Mouse (Mus musculus) embryo, embryonic 11 days (tissue): ENCODE results near the gene Thap11.
"Not testable (repeated sequence)": the region's sequence is repeated elsewhere in the genome, so short reads cannot be mapped to it uniquely, and the experiment has no call there.

Experiments
- DNase-seq: peaks from one replicate; pipeline ENCODE4 v3.0.0-alpha.2; 2015

Gene Thap11

DNA sequence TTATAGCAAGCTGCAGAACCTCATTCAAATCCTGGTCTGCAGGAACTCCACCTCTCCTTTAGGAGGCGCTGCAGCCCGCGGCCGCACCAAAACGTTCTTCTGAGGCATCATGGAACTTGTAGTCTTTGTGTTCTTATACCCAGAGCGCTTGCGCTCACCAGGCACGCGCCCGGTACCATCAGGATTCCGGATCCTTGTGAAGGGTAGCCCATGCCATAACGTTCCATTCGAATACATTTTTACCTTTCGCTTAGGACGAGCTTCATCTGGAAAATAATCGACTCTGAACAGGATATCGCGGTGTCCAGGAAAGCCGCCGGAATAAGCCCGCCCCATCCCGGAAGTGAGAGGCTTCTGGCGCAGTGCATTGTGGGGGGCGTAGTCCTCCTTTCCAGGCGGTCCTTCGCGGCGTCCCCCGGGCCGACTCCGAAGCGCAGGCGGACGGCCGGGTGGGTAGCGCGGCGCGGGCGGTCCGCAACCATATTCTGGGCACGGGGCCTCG is at the start of gene Thap11:
Thap11 (plus strand) TSS at position 418 of the 502 bp plus-strand sequence.
- peak; percentile 96 for DNase-seq

DNA sequence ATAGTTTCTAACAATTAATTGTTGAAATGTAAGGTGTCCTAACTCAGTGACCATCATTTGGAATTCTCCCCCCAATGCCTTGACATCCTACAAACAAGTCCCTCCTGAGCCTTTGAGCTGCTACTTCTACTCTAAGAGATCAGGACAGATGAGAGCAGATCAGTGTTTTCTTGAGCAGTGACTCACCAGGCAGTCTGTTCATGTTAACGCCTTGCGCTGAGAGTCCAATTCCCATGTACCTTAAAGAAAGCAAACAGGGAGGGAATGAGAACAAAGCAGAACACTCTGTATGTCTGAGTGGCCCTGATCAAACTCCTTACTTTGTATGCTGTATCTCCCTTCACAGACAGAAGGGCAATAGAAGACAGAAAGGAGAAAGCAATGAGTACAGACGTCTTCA is 49.6 kb upstream of the Thap11 start:
- DNase-seq, result no peak

- no peak for DNase-seq
These were observed 49.0 kb upstream of the Thap11 start for GRCm38 (mm10) chr8:105805964-105806363.

DNA sequence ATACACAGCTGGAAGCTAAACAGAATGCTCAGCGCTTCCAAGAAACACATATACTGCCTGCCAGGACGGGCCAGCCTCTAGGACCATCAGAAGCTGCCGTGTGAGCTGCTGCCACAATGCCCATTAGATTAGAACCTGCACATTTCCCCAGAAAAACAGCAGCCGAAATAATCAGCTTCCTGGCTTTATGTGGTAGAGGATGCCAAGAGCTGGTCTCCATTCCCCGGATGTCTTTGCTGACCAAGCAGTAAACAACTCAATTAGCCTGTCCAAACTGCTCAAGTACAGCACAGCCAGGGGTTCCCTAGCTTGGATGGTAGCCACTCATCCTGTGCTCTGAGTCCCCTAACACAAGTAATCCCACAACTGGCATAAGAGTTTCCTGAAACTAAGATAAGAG is 47.2 kb upstream of the Thap11 start:
- no peak for DNase-seq

- DNase-seq, result no peak
These were observed 46.5 kb upstream of the Thap11 start for GRCm38 (mm10) chr8:105808480-105808879.

GRCm38 (mm10) chr8:105810245-105810786 is 44.6 kb upstream of the Thap11 start:
- DNase-seq, result no peak

- no peak for DNase-seq
These were observed 43.9 kb upstream of the Thap11 start for GRCm38 (mm10) chr8:105811061-105811460.

GRCm38 (mm10) chr8:105811543-105811942 is 43.4 kb upstream of the Thap11 start:
- no peak for DNase-seq

GRCm38 (mm10) chr8:105812511-105812910 is 42.4 kb upstream of the Thap11 start:
- DNase-seq, result no peak

- no peak for DNase-seq
These were observed 41.7 kb upstream of the Thap11 start for GRCm38 (mm10) chr8:105813241-105813640.

DNA sequence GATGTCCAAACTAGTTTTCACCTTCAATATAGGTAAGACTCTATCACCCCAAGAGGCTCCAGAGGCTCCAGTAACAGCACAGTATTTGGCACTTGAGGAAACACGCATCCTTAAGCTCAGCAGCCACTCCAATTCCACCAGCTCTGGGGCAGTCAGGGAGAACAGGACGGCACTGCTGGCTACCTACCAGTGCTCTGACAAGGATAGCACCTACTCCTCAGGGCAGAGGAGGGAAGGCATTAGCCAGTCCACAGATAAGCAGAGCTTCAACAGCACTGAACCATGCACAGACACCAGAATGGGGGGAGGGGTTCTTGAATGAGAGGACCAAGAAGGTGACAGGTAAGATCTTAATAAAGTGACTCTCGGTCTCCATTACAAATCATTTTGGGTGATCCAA is 35.3 kb upstream of the Thap11 start:
- no peak for DNase-seq

DNA sequence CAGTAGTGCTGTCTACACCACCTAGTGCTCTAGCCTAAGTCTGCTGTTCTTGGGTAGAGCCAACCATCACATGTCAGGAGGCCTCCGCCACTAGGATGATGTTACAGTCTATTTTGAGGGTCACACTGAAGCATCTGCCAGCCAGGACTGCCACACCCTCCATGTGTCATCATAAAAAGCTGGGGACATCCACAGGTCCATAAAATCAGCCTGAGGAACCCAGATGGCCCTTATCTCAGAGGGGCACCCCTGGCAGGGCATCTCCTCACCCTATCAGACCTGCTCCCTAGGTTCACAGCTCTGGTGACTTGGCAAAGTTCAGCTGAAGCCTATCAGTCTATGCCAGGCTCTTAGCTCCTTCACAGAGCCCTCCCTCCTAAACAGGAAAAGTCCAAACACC is 34.0 kb upstream of the Thap11 start:
- no peak for DNase-seq

- no peak for DNase-seq
These were observed 29.4 kb upstream of the Thap11 start for GRCm38 (mm10) chr8:105825506-105825905.

- DNase-seq, result no peak
These were observed 28.6 kb upstream of the Thap11 start for GRCm38 (mm10) chr8:105826379-105826778.

- DNase-seq, result peak; percentile 98
These were observed 27.8 kb upstream of the Thap11 start, which contains the start of the genes Ranbp10 and Tsnaxip1 for GRCm38 (mm10) chr8:105826861-105827848. Gene Ranbp10 (minus strand): TSS chr8:105827350. Gene Tsnaxip1 (plus strand): TSS chr8:105827731.

DNA sequence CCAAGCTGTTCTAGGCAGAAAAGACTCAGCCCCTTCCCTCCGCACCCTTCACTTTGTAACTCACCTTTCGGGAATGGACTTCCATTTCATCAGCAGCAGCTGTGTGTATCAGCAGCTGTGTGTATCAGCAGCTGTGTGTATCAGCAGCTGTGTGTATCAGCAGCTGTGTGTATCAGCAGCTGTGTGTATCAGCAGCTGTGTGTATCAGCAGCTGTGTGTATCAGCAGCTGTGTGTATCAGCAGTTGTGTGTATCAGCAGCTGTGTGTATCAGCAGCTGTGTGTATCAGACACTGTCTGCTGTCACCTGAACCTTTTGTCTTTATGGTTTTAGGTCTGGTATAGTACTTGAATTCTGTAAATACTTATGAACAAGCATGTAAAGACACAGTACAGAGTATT is 21.2 kb upstream of the Thap11 start:
- DNase-seq, result not testable (repeated sequence)

DNA sequence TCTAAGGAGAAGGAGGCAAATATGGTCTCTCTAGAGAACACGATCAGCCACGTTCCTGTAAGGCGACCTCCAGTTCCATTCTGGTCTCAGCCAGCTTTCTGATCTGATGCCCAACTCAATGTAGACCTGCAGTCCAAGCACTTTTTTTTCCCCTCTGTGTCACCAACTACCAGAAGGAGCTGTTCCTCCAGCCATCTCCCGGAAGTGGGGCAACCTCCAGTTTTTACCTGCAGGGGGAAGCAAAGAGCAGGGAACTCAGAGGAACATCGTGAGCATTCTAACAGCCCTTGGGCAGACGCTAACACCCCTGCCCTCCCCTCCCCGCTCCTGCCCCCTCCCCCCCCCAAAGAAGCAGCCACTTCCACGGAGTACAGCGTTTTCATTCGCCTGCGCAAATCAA is 19.6 kb upstream of the Thap11 start:
- DNase-seq, result peak; percentile 47

DNA sequence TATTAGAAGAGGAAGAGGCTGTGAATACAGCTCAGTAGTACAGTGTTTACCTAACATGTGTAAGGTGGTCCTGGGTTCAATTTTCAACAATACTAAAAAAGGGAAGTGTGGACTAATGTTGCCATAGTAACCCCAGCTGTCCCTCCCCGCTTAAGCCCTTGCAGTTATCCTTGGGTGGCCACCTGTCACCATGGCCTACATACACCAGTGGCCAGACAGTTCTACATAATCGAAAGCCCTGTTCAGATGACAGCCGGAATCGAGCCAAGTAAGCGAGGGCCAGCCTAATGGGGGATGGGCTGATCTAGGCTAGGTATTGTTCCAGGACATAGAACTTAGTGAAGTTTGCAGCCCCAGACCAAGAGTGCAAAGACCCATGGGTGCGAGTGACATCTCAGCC is 17.9 kb upstream of the Thap11 start:
- no peak for DNase-seq

GRCm38 (mm10) chr8:105839209-105839608 is 15.7 kb upstream of the Thap11 start:
- no peak for DNase-seq

DNA sequence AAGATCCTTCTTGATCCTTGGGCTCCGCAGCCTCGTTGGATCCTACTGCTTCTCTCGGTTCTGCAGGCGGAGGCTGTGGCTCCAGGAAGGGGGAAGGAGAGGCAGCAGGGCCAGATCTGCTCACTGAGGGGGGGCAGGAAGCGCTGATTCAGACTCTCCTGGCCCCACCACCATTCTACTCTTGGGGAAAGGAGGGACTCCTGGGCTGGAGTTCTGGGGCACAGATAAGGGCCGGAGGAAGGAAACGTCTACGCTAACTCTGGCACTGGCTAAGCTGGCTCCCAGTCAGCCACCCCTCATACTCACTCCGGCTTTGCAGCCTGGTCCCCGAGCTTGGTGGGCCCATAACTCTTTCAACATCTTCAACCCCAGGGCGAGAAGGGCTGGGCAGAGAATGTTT is 8.3 kb upstream of the Thap11 start:
- no peak for DNase-seq

- no peak for DNase-seq
These were observed 4.9 kb upstream of the Thap11 start for GRCm38 (mm10) chr8:105850014-105850413.

DNA sequence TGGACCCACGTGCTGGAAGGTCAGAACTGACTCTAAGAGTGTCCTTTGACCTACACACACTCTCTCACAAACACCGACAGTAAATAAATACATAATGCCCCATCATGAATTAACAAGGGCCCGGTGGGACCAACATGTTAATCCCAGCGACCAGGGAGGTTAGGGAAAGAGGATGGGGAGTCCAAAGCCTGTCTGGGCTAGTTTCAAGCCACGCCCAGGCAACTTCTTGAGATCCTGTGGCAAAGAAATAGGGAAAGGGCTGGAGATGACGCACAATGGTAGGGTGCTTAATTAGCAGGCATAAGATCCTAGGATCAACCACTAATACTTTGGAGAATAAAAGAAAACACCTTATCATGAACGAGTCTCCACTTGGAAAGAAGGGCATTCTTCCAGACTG is 4.3 kb upstream of the Thap11 start:
- DNase-seq, result no peak

DNA sequence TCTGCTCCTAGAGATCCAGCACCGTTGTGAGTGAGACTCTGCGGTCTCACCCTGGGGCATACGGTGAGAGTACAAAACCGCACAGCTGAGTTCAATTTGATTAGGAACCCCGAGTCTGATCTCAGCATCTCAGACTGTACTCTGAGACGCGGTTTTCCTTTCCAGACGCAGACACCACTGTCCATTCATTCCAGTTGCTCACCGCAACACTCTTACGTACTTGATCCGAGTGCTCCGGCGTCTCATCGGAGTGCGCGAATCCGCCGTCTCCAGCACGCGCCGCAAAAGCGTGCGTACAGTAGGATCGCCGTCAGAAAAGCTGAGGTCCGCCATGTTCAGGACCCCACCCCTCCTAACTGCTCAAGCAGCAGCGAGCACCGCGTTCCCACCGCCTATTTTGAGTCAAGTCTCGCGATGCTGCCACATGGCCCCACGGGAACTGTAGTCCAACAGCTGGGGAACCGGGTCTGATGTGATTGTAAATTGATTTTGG is 3.2 kb upstream of the Thap11 start:
- peak; percentile 97 for DNase-seq
